Mouse (Mus musculus) cerebellum, postnatal 4 days (tissue): ENCODE data around the gene Ablim1.

Source experiments
- DNase-seq, 2 experiments: peaks; one replicate each; pipeline ENCODE4 v3.0.0; 2022; ENCODE audit warnings: low spot score in 2 of 2, mixed read lengths in 1 of 2

The Ablim1 gene

DNA sequence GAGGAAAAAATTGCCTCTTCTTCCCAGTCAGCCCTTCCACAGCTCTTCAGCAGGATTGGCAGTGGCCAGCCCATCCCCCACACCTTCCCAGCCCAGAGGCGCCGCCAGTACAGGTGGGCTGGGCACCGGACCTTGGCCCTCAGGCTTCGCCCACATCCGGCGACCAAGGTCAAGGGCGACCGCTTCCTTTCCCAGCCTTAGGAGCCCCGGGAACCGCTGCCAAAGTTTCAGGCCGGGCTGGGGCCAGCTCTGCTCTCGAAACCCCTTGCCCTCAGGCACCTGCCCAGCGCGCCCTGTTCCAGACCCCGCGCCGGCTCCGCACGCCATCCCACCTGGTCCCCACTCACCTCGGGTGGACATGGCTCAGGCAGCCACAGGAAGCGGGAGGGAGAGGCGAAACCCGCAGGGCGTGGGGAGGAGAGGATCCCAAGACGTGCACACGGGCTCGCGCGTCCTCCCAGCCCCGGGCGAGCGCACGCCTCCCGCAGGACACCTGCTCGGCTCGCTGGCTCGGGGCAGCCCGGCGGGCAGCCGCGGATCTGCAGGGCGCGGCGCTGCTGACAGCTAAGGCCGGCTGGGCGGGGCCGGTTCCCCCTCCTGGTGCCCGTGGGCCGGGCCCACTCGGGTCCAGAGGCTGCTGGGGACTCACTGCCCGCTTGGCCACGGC lies at the start of gene Ablim1:
Ablim1 (minus strand) TSS at position 574 of the 667 bp plus-strand sequence.
- peak in 1 of 2 experiments; percentile 30 for DNase-seq

DNA sequence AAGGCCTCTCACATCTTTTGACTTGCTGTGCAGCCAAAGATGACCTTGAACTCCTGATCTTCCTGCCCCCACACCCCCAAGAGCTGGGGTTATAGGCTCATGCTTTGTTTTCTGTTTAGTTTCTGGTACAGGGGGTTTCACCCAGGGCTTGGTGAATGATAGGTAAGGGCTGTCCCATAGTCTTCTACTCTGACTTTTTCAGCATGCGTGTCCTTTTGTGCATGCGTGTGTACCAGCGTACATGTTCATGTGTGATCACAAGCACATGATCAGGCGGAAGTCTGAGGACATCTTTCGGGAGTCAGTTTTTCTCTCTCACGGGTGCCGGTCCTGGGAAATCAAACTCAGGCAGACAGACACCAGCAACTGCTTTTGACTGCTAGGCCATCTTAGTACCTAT lies 48.8 kb upstream of the Ablim1 start:
- DNase-seq = no peak

DNA sequence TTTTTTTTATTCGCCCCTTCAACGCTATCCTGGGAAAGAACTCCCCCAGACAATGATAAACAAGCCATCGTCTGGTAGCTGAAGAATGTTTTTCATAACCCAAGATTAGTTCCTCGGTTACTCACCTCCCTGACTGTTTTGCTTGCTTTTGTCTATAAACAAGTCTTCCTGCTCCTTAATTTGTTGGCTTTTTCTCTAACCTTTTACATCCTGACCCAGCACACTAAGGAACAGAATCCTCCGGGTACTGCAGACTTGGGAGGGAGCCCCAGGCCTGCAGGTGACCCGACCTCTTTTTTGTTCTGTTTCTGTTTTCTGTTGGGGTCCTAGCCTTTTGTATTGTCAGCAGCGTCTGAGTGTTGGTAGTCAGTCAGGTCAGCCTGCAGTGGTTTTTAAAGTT lies 48.4 kb upstream of the Ablim1 start:
- no peak for DNase-seq

DNA sequence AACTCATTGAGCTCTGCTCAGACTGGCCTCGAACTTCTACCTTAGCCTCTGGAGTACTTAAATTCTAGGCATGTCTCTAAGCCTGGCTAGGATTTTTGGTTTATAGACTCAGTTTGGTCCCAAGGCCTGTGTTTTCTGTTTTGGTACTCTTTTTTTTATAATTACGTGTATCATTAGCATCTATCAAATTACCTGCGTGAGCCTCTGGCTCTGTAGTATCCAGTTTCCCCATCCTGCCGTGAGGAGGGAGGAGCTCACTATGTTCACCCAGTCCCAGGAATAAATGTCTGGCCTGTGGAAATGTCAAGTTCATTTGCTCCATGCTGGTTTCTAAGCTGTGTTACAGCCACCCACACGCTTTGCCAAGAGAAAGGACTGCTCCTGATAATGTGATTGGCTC lies 47.9 kb upstream of the Ablim1 start:
- no peak for DNase-seq

DNA sequence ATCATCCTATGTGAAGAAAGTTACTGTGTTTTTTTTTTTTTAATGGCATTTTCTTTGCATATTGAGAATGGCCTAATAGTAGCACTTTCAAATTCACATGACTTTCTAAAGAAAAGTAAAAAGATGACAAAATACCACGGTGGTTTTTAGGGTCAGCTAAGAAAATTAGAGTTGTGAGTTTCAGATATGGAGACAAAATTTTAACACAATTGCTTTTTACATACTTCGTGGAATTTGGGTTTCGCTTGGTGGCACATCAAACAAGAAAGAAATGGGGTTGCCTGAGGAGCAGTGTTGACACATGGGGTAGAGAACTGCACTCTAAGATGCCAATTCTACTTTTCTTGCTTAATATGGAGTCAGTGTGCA lies 47.2 kb upstream of the Ablim1 start:
- no peak for DNase-seq

DNA sequence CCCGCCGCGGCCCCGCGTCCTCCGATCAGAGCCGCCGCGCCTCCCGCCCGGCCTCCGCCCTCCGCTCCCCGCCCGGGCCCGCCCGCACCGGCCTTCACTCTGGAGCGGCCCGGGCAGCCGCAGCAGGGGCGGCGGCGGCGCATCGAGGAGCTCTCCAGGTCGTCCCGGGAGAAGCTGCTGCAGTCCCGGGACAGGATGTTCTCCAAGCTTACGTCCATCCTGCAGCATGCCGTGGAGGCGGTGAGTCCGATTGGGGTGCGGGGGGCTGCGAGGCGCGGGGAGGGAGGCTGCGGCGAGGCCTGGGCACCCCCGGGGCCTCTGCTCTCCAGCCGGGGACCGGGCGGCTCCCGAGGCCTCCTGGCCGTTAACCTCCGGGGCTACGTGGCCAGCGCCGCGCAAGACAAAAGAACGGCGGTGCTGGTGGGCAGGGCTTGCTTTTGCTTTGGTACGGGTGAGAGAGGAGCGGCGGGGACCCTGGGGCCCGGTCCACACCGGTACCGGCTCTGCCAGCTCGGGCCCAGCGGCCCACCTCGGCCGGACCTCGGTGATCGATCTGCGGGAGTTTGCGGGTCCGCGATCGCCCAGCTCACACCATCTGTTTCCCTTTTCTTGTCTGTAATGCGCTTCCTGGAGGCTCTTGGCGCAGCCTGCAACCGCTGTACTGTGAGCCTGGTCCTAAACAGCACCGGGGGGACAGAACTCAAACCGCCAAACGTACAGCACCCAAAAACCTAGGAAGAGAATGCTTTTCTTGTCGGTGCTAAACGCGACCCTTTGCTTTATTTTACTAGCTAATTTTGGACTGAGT lies 46.6 kb upstream of the Ablim1 start:
- no peak for DNase-seq

DNA sequence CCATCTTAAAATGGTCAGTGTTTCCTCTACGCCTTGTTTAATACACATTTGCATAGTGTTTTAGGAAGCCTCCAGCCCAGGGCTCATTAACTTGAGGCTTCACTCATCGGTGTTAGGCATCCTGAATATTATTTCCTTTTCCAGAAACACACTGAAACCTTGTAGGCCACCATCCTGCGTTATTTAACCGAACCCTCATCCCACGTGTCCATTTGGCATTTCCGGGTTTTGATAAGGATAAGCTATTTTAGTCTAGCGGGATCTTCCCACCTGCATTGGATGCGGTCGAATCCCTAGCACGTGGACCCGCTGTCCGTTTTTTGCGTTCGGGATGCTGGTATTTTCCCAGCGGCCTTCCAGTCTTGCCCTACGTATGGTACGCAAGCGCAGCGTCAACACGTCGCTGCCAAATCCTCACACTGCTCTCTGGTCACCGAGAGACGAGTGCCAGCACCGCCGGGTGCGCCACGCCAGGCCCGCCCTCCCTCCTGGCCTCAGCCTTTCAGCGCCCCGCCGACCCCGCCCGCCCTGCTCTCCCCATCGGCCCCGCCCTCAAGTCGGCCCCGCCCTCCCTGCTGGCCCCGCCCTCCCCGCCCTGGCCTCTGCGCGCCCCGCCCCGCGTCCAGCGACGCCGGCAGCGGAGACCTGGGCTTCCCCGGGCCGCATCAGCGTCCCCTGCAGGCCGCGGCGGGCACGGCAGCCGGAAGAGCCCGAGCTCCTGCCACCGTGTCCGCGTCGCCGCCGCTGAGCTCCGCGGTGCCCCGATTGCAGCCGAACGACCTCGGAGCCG lies 45.8 kb upstream of the Ablim1 start, which contains the start of gene Fam160b1:
Fam160b1 (plus strand) TSS at position 340 of the 790 bp plus-strand sequence.
- peak; percentile 89 to 97 for DNase-seq

DNA sequence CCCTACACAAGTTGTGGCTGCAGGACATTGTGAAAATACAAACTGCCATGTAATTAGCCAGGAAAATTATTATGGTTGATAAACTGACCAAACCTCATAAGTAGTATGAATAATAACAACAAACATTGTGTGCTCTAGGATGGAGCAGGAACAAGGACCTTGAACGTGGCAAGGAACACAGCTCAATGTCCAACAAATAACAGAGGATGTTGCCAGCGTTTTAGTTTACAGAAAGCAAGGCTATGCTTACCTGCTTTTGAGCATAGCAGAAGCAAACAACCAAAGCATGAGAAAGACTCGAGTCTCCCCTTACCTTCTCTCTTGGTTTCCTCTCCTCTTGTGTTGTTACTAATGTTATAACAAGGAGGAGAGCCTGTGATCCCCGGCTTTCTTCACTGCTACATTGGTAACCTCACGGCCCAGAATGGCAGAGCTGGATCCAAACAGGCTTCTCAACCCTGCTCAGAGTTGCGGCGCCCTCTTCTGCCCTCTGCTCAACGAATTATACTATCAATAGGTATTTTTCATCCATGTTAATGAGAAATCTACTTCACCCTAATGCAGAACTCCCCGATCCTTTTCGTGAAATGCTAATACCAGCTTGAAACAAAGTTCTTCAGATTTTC lies 45.1 kb upstream of the Ablim1 start:
- DNase-seq = peak in 1 of 2 experiments; percentile 16

DNA sequence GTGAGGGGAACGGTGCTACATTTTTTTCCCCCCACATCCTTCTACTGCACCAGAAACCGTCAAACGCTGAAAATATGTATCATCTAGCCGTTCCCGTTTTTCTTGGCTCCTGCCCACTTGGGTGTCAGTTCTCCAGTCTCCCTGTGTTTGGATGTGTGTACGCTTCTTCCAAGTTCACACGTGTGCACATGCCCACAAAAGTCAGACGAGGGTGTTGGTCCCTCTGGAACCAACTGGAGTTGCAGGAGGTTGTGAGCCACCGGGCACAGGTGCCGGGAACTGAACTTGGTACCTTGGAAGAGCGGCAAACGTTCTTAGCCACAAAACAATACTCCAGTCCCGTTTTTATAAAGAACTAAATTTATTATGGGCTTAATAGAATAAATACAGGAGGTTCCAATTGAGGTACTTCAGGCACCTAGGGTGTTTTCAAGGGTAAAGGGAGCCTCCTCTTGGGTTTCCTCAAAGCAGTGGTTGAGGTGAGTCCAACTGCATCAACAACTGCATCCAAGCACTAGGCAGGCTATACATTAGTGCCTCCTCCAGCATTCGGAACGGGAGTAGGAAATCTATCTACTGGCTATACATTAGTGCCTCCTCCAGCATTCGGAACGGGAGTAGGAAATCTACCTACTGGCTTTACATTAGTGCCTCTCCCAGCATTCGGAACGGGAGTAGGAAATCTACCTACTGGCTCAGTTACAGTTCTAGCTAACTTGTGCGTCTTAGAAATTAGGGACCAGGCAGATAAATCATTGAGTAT lies 44.3 kb upstream of the Ablim1 start:
- no peak for DNase-seq

DNA sequence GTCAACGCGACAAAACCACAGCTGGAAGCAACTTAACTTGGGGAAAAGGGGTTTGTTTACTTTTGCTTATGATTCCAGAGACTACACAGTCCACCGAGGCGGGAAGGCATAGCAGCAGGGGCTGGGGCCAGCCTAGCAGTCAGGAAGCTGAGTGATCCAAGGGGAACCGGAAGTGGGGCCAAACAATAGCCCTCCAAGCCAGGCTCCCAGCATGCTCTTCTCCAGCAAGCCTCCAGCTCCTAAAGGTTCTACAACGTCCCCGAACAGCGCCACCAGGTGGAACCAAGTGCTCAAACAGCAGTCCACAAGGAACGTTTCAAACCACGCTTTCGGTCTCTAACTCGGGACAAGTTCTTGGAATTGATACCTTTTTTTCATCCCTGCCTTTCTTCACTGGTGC lies 43.6 kb upstream of the Ablim1 start:
- DNase-seq = peak in 1 of 2 experiments; percentile 51

DNA sequence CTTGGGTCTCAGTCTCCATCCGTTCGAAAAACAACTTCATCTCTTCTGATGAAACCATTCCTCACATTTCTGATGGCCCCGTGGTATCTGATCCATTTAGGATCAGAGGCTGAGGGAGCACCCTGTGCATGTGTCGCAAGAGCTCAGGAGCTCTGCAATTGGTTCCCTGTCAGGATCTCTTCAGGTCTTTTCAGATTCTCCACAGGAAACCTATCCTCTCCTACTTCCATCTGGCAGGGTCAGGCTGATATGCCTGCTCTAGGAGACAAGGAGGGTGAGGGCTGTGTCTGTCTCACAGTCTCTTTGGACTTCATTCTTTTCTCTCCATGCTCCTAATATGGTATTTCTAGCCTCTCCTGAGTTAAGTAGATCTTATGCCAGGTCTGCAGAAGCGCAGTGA lies 43.1 kb upstream of the Ablim1 start:
- no peak for DNase-seq

DNA sequence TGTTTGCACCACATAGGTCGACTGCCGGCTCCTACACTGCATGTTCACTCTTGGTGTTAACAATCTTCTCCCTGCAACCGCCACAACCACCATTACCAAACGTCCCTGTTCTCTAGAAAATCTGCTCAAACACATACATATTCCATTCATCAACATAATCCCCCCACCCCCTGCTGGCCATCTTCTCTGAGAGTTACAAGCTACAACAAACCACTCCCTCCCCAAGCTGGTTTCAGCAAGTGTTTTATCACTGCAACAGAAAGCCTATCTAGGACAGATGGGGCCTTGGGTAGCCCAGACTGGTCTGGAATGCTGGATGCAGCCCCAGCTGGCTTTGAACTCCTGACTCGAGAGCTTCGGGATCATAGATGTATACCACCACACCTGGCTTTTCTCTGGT lies 42.5 kb upstream of the Ablim1 start:
- no peak for DNase-seq

DNA sequence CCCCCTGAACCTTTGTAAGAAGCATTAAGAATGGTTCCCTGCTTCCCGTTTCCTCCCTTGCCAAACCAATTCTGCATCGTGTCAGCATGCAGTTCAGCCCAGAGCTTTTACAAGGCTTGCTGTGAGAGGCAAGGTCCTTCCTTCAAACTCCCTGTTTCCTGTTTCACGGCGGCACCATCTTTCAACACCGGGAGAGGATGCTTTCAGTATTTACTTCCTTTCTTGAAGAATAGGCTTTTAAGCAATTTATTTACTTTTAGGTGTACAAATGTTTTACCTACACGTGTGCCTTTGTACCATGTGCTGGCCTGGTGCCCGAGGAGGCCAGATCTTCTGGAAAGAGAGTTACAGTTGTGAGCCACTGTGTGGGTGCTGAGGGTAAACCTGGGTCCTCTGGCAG lies 41.6 kb upstream of the Ablim1 start:
- no peak for DNase-seq

DNA sequence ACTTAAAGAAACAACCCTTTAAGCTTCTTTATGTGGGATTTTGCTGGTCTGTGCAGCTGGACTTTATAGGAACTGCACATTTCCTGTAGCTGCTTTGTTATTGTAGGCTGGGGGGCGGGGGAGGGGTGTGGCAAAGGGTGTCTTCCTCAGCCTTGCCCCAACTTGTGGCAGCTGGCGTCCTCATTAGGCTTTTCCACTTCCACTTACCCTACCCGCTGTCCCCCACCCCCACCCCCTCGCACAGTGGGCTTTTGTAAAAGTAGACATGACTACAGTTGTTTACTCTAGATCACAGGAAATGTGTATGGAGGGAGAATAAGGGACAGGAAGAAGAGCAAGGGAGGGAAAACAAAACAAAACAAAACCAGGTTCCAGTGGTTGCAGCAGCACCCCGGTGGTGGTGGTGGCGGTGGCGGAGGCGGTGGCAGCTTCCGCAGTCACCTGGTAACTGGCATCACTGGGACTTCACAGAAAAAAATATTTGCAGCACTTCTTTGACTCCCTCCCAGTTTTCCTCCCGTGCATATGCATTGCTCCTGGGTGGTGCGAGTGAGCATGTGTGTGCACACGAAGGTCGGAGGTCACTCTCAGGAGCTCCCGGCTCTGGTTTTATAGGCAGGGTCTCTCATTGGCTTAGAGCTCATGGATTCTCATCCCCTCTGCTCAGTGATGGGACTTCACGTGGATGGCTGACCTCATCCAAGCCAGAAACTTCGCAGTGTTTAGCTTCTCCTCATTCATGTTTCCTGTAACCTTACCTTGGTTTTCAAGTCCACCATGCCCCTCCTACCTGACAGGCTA lies 40.9 kb upstream of the Ablim1 start:
- DNase-seq = no peak

DNA sequence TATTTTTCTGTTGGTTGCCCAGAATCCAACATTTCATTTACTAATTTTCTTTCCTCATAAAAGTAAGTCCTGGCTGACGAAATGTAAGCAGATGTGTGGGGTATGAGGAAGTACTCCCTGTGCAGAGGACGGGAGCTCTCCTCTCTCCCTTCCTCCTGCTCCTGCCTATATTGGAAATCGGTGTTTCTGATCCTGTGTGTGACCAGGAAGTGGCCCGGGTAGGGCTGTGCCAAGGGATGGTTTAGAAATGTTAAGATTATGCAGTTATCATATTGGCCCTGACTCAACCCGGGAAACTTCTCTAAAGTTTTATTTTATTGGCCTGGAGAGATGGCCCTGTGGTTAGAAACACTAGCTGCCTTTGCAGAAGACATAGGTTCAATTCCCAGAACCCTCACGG lies 40.0 kb upstream of the Ablim1 start:
- no peak for DNase-seq

DNA sequence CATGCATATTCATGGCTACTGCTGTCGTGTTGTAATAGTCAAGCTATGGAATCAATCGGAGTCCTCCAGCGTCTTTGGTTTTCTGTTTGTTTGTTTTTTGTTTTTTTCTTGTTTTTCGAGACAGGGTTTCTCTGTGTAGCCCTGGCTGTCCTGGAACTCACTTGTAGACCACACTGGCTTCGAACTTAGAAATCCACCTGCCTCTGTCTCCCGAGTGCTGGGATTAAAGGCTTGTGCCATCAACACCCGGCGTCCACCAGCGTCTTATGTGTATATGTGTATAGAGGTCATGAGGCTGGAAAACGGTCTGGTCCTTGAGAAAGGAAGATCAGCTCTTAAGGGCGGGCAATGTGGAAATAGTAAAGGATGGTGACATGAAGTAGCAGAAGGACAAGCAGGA lies 39.3 kb upstream of the Ablim1 start:
- DNase-seq = no peak

DNA sequence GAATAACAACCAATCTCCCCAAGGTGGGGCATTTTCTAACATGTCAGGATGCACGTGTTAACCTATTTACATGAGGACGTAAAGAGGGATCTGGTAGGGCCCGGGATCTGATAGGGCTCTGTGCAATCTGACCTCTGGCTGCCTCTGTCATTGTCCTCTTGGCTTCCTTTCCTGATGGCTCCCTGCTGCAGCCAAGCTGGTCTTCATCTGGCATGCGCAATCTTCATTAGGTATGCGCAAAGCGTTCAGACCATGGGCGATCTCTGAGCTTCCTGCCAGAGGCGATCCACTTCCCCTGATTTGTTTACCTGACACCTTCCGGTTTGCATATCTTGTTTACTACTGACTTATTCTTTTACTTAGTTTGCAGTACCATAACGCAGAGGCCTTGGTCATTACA lies 38.5 kb upstream of the Ablim1 start:
- DNase-seq = no peak

DNA sequence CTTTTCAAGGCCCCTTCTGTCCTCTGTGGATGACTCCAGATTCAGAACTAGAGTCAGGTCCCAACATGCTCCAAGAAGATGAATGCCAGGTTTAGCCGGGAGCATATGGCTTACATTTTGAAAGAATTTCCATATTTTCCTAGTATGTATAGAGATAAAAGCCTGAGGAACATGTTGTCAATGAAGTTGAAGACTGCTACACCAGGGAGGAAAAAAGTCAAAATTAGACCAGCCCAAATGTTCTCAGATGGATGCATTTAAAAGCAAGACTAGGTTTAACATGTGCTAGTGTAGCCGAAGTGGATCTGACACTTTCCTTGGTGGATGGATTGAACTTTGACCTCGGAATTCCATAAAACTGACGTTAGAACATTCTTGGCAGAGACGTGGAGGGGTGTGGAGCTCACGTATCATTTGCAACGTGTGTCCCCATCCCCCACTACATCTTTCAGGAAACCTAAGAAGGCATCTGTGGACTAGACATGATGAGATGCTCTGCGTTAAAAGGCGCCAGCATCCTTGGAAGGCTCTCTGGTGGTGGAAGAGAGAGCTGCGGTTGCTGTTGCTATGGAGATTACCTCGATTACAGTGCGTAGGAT lies 37.7 kb upstream of the Ablim1 start:
- DNase-seq = no peak

DNA sequence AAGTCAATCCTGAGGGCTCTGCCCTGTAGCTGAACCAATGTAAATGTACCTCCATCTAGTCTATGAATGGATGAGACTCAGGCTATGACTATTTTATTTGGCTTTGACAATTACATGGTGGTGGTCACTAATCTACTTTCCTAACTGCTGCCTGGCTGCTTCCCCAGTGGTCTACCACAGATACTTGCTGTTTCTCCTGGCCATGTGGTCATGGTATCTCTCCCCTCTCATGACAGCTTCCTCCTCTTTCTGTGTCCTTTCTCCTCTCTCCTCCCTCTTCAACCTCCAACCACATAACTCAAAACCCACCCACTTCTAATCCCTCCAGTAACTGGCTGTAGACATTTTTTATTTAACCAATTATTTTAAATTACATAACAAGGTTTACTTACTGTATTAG lies 34.4 kb upstream of the Ablim1 start:
- DNase-seq = no peak

DNA sequence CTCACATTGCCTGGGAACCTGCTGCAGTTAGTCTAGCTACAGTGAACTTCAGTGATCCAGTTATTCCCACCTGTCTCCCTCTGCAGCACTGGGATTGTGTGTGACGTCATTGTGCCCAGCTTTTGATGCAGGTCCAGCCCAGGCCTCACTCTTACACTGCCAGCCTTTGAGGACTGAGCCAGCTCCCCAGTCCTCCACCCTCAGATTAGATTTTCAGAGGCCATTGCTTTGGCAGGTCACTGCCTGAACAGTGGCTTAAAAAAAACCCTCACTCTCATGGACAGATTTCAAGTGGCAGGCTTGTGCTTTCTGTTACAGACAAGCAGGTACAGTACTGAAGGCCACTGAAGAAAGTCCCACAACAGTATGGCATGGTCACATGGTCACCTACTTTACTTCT lies 30.0 kb upstream of the Ablim1 start:
- DNase-seq = no peak
